Mouse (Mus musculus) C2C12 (cell line): Measurements from ENCODE around the gene Bcl11b. TPM values are rescaled to one million over a fixed set of nuclear protein-coding genes. Genes with fewer than 3 reads are reported as not detected.

Source experiments
- H3K27me3 ChIP-seq: one replicate; pipeline ENCODE4 v1.6.1; 2011; ENCODE audit not compliant: control insufficient read depth, insufficient read depth, insufficient read length
- H3K36me3 ChIP-seq: one replicate; pipeline ENCODE4 v1.6.1; 2011; ENCODE audit not compliant: control insufficient read depth, insufficient read depth
- H3K4me3 ChIP-seq: one replicate; pipeline ENCODE4 v1.5.1; 2011; ENCODE audit warnings: mild to moderate bottlenecking, control low read depth; ENCODE audit not compliant: poor library complexity, insufficient read depth, severe bottlenecking
- H3K79me2 ChIP-seq: one replicate; pipeline ENCODE4 v1.6.1; 2011; ENCODE audit not compliant: control insufficient read depth, insufficient read depth
- H3K79me3 ChIP-seq: one replicate; pipeline ENCODE4 v1.6.1; 2011; ENCODE audit warnings: low read depth, control low read depth
- H3ac ChIP-seq: one replicate; pipeline ENCODE3; 2011; ENCODE audit warnings: low read depth; ENCODE audit not compliant: control insufficient read depth, insufficient read length
- CEBPB ChIP-seq: IDR thresholded peaks from one replicate; pipeline ENCODE4 v1.6.1; 2011; ENCODE audit warnings: low read depth, mild to moderate bottlenecking, control low read depth, moderate library complexity
- CTCF ChIP-seq: IDR thresholded peaks from one replicate; pipeline ENCODE4 v1.5.1; 2011; ENCODE audit not compliant: control insufficient read depth, insufficient read depth, insufficient read length
- FOSL1 ChIP-seq: IDR thresholded peaks from one replicate; pipeline ENCODE4 v1.8.0; 2011; ENCODE audit warnings: mild to moderate bottlenecking, low read length; ENCODE audit not compliant: poor library complexity, insufficient read depth, severe bottlenecking
- MAX ChIP-seq: IDR thresholded peaks from one replicate; pipeline ENCODE4 v1.6.1; 2011; ENCODE audit warnings: mild to moderate bottlenecking, control low read depth
- MYOD1 ChIP-seq: IDR thresholded peaks from one replicate; pipeline ENCODE4 v1.6.1; 2011; ENCODE audit warnings: low read depth; ENCODE audit not compliant: control insufficient read depth, insufficient read length
- MYOG ChIP-seq: IDR thresholded peaks from one replicate; pipeline ENCODE4 v1.6.1; 2011; ENCODE audit not compliant: control insufficient read depth, insufficient read length; ENCODE audit errors: extremely low read depth
- USF1 ChIP-seq: IDR thresholded peaks from one replicate; pipeline ENCODE4 v1.6.1; 2011; ENCODE audit warnings: low read depth, mild to moderate bottlenecking, control low read depth, moderate library complexity
- polyA plus RNA-seq: library from polyadenylated mRNA; unstranded; fragments of >200 nt; fragmentation: generic; extraction: Trizol; gene quantifications from one replicate; pipeline ENCODE4 v1.2.1, GENCODE M21; 2012; ENCODE audit warnings: missing spikeins

Bcl11b gene
- polyA plus RNA-seq, 1 experiment = not detected

DNA sequence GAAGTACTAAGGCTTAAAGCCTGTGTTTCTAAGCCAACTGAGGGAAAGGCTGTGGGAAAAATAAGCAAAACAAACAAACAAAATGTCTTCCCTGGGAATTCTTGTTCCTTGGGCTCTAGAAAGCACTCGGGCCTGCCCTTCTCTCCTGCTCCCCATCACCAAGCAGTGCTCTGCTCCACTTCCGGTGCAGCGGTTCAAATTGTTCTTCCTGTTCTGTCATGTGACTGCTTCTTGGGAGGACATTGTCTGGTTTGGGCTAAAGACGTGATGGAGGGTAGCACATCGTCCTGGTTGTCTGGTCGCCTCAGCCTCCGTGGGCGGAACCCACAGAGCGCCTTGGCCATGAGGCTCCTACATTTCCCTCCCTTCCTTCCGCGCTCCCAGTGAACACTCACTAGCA is 94.6 kb downstream of the Bcl11b start:
- no peak overlapping the region for H3K4me3 ChIP-seq
- H3K36me3 ChIP-seq = no peaks in the 10 kb centered on the region
- peaks cover 13% of the 10 kb centered on the region for H3K27me3 ChIP-seq
- no peaks in the 10 kb centered on the region for H3K79me3 ChIP-seq
- no peak for TF ChIP-seq MYOD1
- no peak overlapping the region for H3ac ChIP-seq
- H3K79me2 ChIP-seq = no peaks in the 10 kb centered on the region

DNA sequence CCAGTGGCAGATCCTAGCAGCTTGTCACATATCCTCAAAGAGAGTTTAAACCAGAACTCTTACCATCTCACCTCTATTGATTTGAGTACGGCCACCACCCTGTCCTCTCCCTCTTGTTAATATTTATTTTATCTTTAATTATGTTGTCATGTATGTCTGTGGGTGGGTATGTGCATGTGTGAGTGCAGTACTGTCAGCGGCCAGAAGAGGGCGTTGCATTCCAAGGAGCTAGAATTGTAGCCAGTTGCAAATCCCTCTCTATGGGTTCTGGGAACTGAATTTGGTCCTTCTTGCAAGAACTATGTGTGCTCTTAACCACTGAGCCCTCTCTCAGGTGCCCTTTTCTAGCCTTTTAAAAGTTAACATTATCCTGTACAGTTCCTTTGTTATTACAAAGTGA is 98.1 kb downstream of the Bcl11b start:
- Histone ChIP-seq H3K79me2 (no peaks in the 10 kb centered on the region), H3ac (no peak overlapping the region), H3K36me3 (no peaks in the 10 kb centered on the region), H3K4me3 (no peak overlapping the region), H3K79me3 (no peaks in the 10 kb centered on the region), H3K27me3 (peaks cover 20% of the 10 kb centered on the region)
- TF ChIP-seq USF1 = no peak
- TF ChIP-seq MYOD1 = no peak
- no peak for TF ChIP-seq CEBPB
- TF ChIP-seq MYOG = no peak
- no peak for TF ChIP-seq MAX

DNA sequence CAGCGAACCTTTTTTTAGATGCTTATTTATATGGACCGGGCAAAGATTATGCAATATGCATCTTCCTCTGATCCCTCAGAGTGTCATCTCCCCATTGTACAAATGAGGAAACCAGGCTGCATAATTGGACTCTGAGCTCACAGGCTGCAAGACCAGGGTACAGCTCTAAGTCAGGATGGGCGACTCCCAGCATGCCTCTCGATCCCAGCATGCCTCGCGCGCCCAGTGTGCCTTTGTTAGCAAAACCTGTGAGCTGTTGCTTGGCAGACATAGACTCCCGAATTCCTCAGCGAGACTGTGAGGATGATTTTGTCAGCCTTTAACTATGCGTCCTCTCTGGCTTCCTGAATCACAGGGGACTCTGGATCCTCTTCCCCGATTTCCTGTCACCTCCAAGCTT is 98.9 kb downstream of the Bcl11b start:
- no peaks in the 10 kb centered on the region for H3K36me3 ChIP-seq
- H3K27me3 ChIP-seq = peaks cover 20% of the 10 kb centered on the region
- H3ac ChIP-seq = no peak overlapping the region
- H3K79me2 ChIP-seq = no peaks in the 10 kb centered on the region
- no peaks in the 10 kb centered on the region for H3K79me3 ChIP-seq
- TF ChIP-seq USF1 (no peak), MYOG (no peak), MAX (no peak), CEBPB (no peak), CTCF (no peak), MYOD1 (no peak), FOSL1 (no peak)
- no peak overlapping the region for H3K4me3 ChIP-seq

DNA sequence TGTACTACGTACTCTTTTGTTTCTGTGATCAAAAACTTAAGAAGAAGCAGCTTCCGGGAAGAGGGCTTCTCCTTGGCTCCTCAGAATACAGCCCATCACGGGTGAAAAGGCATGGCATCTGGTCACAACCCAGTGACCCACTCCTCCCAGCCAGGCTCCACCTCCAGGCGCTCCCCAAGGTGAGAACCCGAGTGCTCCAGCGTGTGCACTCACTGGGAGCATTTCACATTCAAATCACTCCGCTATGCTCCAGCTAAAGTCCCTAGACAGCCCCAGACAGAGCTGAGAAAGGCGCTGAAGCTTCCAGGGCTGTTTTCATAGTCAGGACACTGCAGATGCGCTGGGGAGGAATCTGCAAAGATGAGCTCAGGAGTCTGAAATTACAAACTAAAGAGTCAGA is 99.5 kb downstream of the Bcl11b start:
- no peak for TF ChIP-seq MYOG
- no peak for TF ChIP-seq MYOD1
- TF ChIP-seq CTCF = no peak
- no peak for TF ChIP-seq MAX
- no peak for TF ChIP-seq USF1
- TF ChIP-seq FOSL1 = no peak
- TF ChIP-seq CEBPB = no peak
- no peak overlapping the region for H3K4me3 ChIP-seq
- H3ac ChIP-seq = no peak overlapping the region
- peaks cover 22% of the 10 kb centered on the region for H3K27me3 ChIP-seq
- no peaks in the 10 kb centered on the region for H3K36me3 ChIP-seq
- H3K79me2 ChIP-seq = no peaks in the 10 kb centered on the region
- no peaks in the 10 kb centered on the region for H3K79me3 ChIP-seq

DNA sequence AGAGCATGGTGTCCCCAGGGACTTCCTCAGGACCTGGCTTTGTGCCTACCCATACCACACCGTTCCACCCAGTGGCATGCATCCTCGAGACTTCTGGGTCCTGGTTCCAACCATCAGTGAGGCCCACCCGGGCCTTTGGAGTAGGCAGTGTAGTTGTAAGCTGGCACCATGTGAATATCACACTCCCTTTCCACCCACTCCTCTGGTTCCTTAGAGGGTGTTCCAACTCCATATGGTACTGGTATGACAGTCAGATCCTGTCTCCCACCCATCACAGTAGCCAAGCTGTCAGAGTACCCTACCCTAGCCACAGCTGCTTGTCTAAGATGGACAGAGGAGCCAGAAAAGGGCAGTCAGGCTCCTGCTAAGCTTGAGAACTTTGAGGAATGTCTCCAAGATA is 112.0 kb downstream of the Bcl11b start:
- Histone ChIP-seq H3ac (no peak overlapping the region), H3K79me2 (no peaks in the 10 kb centered on the region), H3K36me3 (no peaks in the 10 kb centered on the region), H3K27me3 (peaks cover 8% of the 10 kb centered on the region), H3K79me3 (no peaks in the 10 kb centered on the region), H3K4me3 (no peak overlapping the region)
- TF ChIP-seq CEBPB = no peak
- TF ChIP-seq FOSL1 = no peak
- TF ChIP-seq MAX = no peak
- TF ChIP-seq CTCF = no peak
- no peak for TF ChIP-seq MYOD1
- no peak for TF ChIP-seq USF1
- TF ChIP-seq MYOG = no peak

DNA sequence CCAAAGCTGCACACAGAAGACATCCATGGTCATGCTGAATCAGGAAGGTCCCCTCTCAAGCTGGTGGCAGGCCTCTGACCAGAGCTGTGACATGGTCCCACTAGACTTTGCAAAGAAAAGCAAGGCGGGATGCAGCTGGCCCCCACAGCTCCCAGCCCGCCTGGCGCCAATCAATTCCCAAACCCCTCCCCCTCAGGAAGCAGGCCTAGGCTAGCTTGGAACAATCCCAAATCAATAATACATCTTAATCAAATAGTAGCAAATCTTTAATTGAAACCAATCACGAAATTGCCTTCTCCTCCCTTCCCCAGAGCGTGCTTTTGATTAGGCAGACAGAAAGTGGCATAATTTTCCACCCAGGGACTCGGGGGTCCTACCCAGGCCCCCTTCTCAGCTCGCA is 113.1 kb downstream of the Bcl11b start:
- no peaks in the 10 kb centered on the region for H3K79me3 ChIP-seq
- H3K79me2 ChIP-seq = no peaks in the 10 kb centered on the region
- H3ac ChIP-seq = no peak overlapping the region
- TF ChIP-seq CTCF (no peak), MYOG (no peak), FOSL1 (no peak), MAX (no peak), USF1 (no peak)
- H3K27me3 ChIP-seq = peaks cover 6% of the 10 kb centered on the region
- H3K4me3 ChIP-seq = no peak overlapping the region
- no peaks in the 10 kb centered on the region for H3K36me3 ChIP-seq
